Mouse (Mus musculus): Measurements from ENCODE around the gene Fam43a. TPM values are rescaled to one million over a fixed set of nuclear protein-coding genes. Genes with fewer than 3 reads are reported as not detected.

The Fam43a gene
- polyA plus RNA-seq, 1 experiment from 2014 or later, result 11.8 TPM

GRCm38 (mm10) chr16:30616281-30616680, 16.8 kb downstream of the Fam43a start:
- Histone ChIP-seq H3K4me3 (ENCODE audit: low read length) (no peak overlapping the region), H3K9ac (ENCODE audit: low read depth, low read length) (no peak overlapping the region), H3K27ac (ENCODE audit: low read length) (no peak overlapping the region), H3K4me1 (ENCODE audit: control insufficient read depth, insufficient read depth, low read length) (no peaks in the 10 kb centered on the region), H3K36me3 (ENCODE audit: control insufficient read depth, insufficient read depth, low read length) (no peaks in the 10 kb centered on the region), H3K9me3 (ENCODE audit: control insufficient read depth, low read length) (no peaks in the 10 kb centered on the region), H3K4me2 (ENCODE audit: low read depth, low read length) (no peak overlapping the region), H3K27me3 (replicated peaks; ENCODE audit: control insufficient read depth, insufficient read depth, low read length) (no peaks in the 10 kb centered on the region)
- no peak for ATAC-seq
- WGBS, result 83% methylated on average over 3 of the region's 3 CpGs

DNA sequence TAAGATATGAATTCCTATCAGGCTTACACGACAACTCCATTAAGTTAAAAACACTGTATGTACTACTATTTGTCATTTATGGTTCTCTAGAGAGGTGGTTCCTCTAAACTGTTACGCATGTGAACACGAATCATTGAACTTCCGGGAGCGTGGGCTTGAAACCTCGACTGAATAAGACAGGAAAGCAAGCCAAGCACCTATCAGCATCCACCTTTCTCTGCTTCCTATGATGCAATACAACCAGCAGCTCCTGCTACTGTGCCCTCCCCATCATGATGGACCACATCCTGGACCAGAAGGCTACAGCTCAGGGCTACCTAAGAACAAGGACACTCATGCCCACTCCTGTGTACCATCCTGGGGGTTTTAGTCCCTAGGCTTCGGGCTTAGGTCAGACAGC, 24.1 kb downstream of the Fam43a start:
- no peaks in the 10 kb centered on the region for H3K36me3 ChIP-seq (ENCODE audit: control insufficient read depth, insufficient read depth, low read length)
- WGBS, result 80% methylated on average over 7 of the region's 7 CpGs
- H3K4me2 ChIP-seq (ENCODE audit: low read depth, low read length), result no peak overlapping the region
- no peak for ATAC-seq
- H3K27ac ChIP-seq (ENCODE audit: low read length), result no peak overlapping the region
- H3K4me1 ChIP-seq (ENCODE audit: control insufficient read depth, insufficient read depth, low read length), result no peaks in the 10 kb centered on the region
- H3K9me3 ChIP-seq (ENCODE audit: control insufficient read depth, low read length), result no peaks in the 10 kb centered on the region
- H3K4me3 ChIP-seq (ENCODE audit: low read length), result no peak overlapping the region
- no peaks in the 10 kb centered on the region for H3K27me3 ChIP-seq (replicated peaks; ENCODE audit: control insufficient read depth, insufficient read depth, low read length)
- no peak overlapping the region for H3K9ac ChIP-seq (ENCODE audit: low read depth, low read length)

- no peak overlapping the region for H3K4me2 ChIP-seq (ENCODE audit: low read depth, low read length)
- H3K4me1 ChIP-seq (ENCODE audit: control insufficient read depth, insufficient read depth, low read length), result no peaks in the 10 kb centered on the region
- H3K27me3 ChIP-seq (replicated peaks; ENCODE audit: control insufficient read depth, insufficient read depth, low read length), result no peaks in the 10 kb centered on the region
- H3K9ac ChIP-seq (ENCODE audit: low read depth, low read length), result no peak overlapping the region
- no peaks in the 10 kb centered on the region for H3K36me3 ChIP-seq (ENCODE audit: control insufficient read depth, insufficient read depth, low read length)
- H3K9me3 ChIP-seq (ENCODE audit: control insufficient read depth, low read length), result no peaks in the 10 kb centered on the region
- ATAC-seq, result no peak
- no peak overlapping the region for H3K4me3 ChIP-seq (ENCODE audit: low read length)
- 78% methylated on average over 2 of the region's 2 CpGs for WGBS
- no peak overlapping the region for H3K27ac ChIP-seq (ENCODE audit: low read length)
Observed at GRCm38 (mm10) chr16:30624640-30625039, 25.1 kb downstream of the Fam43a start.

GRCm38 (mm10) chr16:30627586-30628337, 28.2 kb downstream of the Fam43a start:
- H3K9ac ChIP-seq (ENCODE audit: low read depth, low read length), result no peak overlapping the region
- no peak overlapping the region for H3K4me2 ChIP-seq (ENCODE audit: low read depth, low read length)
- H3K27me3 ChIP-seq (replicated peaks; ENCODE audit: control insufficient read depth, insufficient read depth, low read length), result no peaks in the 10 kb centered on the region
- H3K27ac ChIP-seq (ENCODE audit: low read length), result 0 out of 2 replicates have a peak overlapping the region, but pooled peaks have one; percentile 1
- no peaks in the 10 kb centered on the region for H3K36me3 ChIP-seq (ENCODE audit: control insufficient read depth, insufficient read depth, low read length)
- ATAC-seq, result no peak
- 53% methylated on average over 11 of the region's 11 CpGs for WGBS
- no peak overlapping the region for H3K4me3 ChIP-seq (ENCODE audit: low read length)
- no peaks in the 10 kb centered on the region for H3K9me3 ChIP-seq (ENCODE audit: control insufficient read depth, low read length)
- H3K4me1 ChIP-seq (ENCODE audit: control insufficient read depth, insufficient read depth, low read length), result no peaks in the 10 kb centered on the region

DNA sequence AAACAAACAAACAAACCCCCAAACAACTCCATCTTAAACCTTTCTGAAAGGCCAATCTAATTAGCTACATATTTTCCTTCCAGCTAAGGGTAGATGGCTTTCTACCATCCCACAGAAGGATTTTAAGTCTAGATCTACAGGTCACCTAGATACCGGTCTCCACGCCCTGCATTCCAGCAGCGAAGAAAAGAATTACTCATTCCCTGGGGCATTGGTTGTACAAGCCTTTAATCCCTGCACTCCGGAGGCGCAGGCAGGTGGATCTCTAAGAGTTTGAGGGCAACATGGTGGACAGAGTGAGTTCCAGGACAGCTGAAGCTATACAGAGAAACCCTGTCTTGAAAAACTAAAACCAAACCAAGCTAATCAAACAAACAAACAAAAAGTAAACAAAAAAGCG, 28.9 kb downstream of the Fam43a start:
- H3K4me2 ChIP-seq (ENCODE audit: low read depth, low read length), result no peak overlapping the region
- H3K4me1 ChIP-seq (ENCODE audit: control insufficient read depth, insufficient read depth, low read length), result no peaks in the 10 kb centered on the region
- no peaks in the 10 kb centered on the region for H3K27me3 ChIP-seq (replicated peaks; ENCODE audit: control insufficient read depth, insufficient read depth, low read length)
- H3K27ac ChIP-seq (ENCODE audit: low read length), result no peak overlapping the region
- no peak overlapping the region for H3K4me3 ChIP-seq (ENCODE audit: low read length)
- WGBS, result 43% methylated on average over 6 of the region's 6 CpGs
- H3K9me3 ChIP-seq (ENCODE audit: control insufficient read depth, low read length), result no peaks in the 10 kb centered on the region
- ATAC-seq, result no peak
- no peaks in the 10 kb centered on the region for H3K36me3 ChIP-seq (ENCODE audit: control insufficient read depth, insufficient read depth, low read length)
- H3K9ac ChIP-seq (ENCODE audit: low read depth, low read length), result no peak overlapping the region

DNA sequence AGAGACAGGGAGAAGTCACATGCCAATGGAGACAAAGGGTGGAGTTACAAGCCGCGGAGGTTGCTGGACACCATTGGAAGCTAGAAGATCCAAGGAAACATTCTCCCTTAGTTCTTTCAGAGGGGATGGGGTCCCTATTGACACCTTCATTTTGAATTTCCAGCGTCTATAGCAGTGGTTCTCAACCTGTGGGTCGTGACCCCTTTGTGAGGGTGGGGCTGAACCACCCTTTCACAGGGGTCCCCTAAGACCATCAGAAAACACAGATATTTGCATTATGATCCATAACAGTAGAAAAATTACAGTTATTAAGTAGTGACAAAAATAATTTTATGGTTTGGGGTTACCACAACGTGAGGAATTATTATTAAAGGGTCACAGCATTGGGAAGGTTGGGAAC, 30.0 kb downstream of the Fam43a start:
- no peaks in the 10 kb centered on the region for H3K27me3 ChIP-seq (replicated peaks; ENCODE audit: control insufficient read depth, insufficient read depth, low read length)
- no peak overlapping the region for H3K9ac ChIP-seq (ENCODE audit: low read depth, low read length)
- no peak for ATAC-seq
- no peaks in the 10 kb centered on the region for H3K9me3 ChIP-seq (ENCODE audit: control insufficient read depth, low read length)
- no peak overlapping the region for H3K27ac ChIP-seq (ENCODE audit: low read length)
- peaks cover 5% of the 10 kb centered on the region; the same call in 1 of the 2 replicates for H3K4me1 ChIP-seq (ENCODE audit: control insufficient read depth, insufficient read depth, low read length)
- H3K4me3 ChIP-seq (ENCODE audit: low read length), result no peak overlapping the region
- H3K4me2 ChIP-seq (ENCODE audit: low read depth, low read length), result no peak overlapping the region
- no peaks in the 10 kb centered on the region for H3K36me3 ChIP-seq (ENCODE audit: control insufficient read depth, insufficient read depth, low read length)
- 93% methylated on average over 5 of the region's 5 CpGs for WGBS

GRCm38 (mm10) chr16:30633906-30634746, 34.6 kb downstream of the Fam43a start:
- peaks cover 5% of the 10 kb centered on the region; the same call in 1 of the 2 replicates for H3K4me1 ChIP-seq (ENCODE audit: control insufficient read depth, insufficient read depth, low read length)
- no peaks in the 10 kb centered on the region for H3K27me3 ChIP-seq (replicated peaks; ENCODE audit: control insufficient read depth, insufficient read depth, low read length)
- ATAC-seq, result peak; percentile 36; the same call in 1 of the 2 replicates
- no peak overlapping the region for H3K4me2 ChIP-seq (ENCODE audit: low read depth, low read length)
- H3K4me3 ChIP-seq (ENCODE audit: low read length), result no peak overlapping the region
- 39% methylated on average over 8 of the region's 8 CpGs for WGBS
- no peaks in the 10 kb centered on the region for H3K9me3 ChIP-seq (ENCODE audit: control insufficient read depth, low read length)
- H3K9ac ChIP-seq (ENCODE audit: low read depth, low read length), result no peak overlapping the region
- H3K27ac ChIP-seq (ENCODE audit: low read length), result no peak overlapping the region
- no peaks in the 10 kb centered on the region for H3K36me3 ChIP-seq (ENCODE audit: control insufficient read depth, insufficient read depth, low read length)

GRCm38 (mm10) chr16:30638586-30638985, 39.1 kb downstream of the Fam43a start:
- ATAC-seq, result no peak
- peaks cover 5% of the 10 kb centered on the region; the same call in 1 of the 2 replicates for H3K4me1 ChIP-seq (ENCODE audit: control insufficient read depth, insufficient read depth, low read length)

DNA sequence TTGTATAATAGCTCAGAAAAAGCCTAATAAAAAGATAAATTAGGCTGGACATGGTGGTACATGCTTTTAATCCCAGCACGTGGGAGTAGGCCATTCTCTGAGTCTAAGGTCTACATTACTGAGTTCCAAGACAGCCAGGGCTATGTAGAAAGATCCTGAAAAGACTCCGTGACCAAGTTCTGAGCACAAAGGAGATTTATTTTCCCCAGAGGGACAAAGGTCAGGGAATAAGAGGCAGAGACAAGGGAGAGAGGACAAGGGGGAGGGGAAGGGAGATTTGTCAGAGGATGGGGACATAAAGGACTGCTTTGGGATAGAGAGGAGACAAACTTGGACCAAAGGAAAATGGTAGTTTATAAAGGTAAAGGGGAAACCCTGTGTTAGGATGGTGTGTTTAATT, 41.1 kb downstream of the Fam43a start:
- Histone ChIP-seq H3K4me1 (ENCODE audit: control insufficient read depth, insufficient read depth, low read length) (no peaks in the 10 kb centered on the region), H3K9me3 (ENCODE audit: control insufficient read depth, low read length) (no peaks in the 10 kb centered on the region), H3K4me2 (ENCODE audit: low read depth, low read length) (no peak overlapping the region), H3K4me3 (ENCODE audit: low read length) (no peak overlapping the region), H3K9ac (ENCODE audit: low read depth, low read length) (no peak overlapping the region), H3K36me3 (ENCODE audit: control insufficient read depth, insufficient read depth, low read length) (no peaks in the 10 kb centered on the region), H3K27me3 (replicated peaks; ENCODE audit: control insufficient read depth, insufficient read depth, low read length) (no peaks in the 10 kb centered on the region), H3K27ac (ENCODE audit: low read length) (no peak overlapping the region)
- no peak for ATAC-seq
- WGBS, result 46% methylated on average over 2 of the region's 2 CpGs

More at GRCm38 (mm10) chr16:30638586-30638985, 39.1 kb downstream of the Fam43a start:
- H3K4me2 ChIP-seq (ENCODE audit: low read depth, low read length), result no peak overlapping the region
- H3K9me3 ChIP-seq (ENCODE audit: control insufficient read depth, low read length), result no peaks in the 10 kb centered on the region
- H3K36me3 ChIP-seq (ENCODE audit: control insufficient read depth, insufficient read depth, low read length), result no peaks in the 10 kb centered on the region
- H3K4me3 ChIP-seq (ENCODE audit: low read length), result no peak overlapping the region
- H3K27ac ChIP-seq (ENCODE audit: low read length), result no peak overlapping the region
- WGBS, result 93% methylated on average over 14 of the region's 14 CpGs
- no peaks in the 10 kb centered on the region for H3K27me3 ChIP-seq (replicated peaks; ENCODE audit: control insufficient read depth, insufficient read depth, low read length)
- no peak overlapping the region for H3K9ac ChIP-seq (ENCODE audit: low read depth, low read length)
